Mouse (Mus musculus) small intestine, adult 2 months (tissue): ENCODE results near the gene Sipa1l1.

Source experiments
- CTCF ChIP-seq: fragments of 200-500 bp; IDR thresholded peaks from 2 replicates; pipeline ENCODE4 v1.5.1; 2012; ENCODE audit warnings: low read depth, mild to moderate bottlenecking, control low read depth, inconsistent platforms, low read length, moderate library complexity, mixed read lengths; ENCODE audit not compliant: insufficient replicate concordance, insufficient read length; ENCODE audit errors: extremely low read depth
- POLR2A ChIP-seq: fragments of 200-500 bp; IDR thresholded peaks from 2 replicates; pipeline ENCODE4 v1.6.1; 2012; ENCODE audit warnings: low read depth, mild to moderate bottlenecking, control low read depth, inconsistent platforms, low read length, moderate library complexity

DNA sequence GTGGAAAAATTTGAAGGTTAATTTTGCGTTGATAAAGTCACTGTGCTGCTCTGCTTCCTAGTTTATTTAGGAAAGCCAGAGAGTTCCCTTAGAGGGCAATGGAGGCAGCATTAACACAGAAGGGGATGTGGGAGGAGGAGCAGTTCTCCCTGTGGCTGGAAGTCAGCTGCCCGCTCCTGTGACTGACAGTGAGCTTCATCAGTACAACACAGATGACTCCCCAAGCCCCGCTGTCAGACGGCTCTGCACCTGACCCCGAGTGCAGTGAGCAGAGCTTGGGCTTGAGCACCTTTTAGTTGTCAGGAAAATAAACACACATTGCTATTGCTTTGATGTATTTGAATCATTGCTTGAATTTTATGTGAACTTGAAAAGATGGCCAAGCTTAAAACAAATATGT, 117.7 kb downstream of the Sipa1l1 start:
- TF ChIP-seq POLR2A (no peak), CTCF (no peak)
